Mouse (Mus musculus) kidney, postnatal 0 days (tissue): ENCODE measurements at regions not wholly inside any gene's neighbourhood (a gene's known extent, or its start where the extent isn't known, plus 50 kb on each side); places are given as distances from the start of the nearest gene placed in this dataset.
"Not testable (repeated sequence)": the region's sequence is repeated elsewhere in the genome, so short reads cannot be mapped to it uniquely, and the experiment has no call there.

Experiments used
- ATAC-seq: fragments of 200-750 bp; cut with Nextera tagmentation; replicated peaks from 2 replicates; pipeline ENCODE4 v1.8.0; 2017; ENCODE audit warnings: low read depth, moderate number of reproducible peaks, moderate TSS enrichment, moderate library complexity; ENCODE audit not compliant: low FRiP score
- DNase-seq: peaks from one replicate; pipeline ENCODE4 v3.0.0-alpha.2; 2016; ENCODE audit warnings: low spot score
- H3K27ac ChIP-seq: fragments of 300-500 bp; sonication (generic); 2 replicates; pipeline ENCODE4 v1.5.1; 2014; ENCODE audit warnings: mild to moderate bottlenecking
- H3K27me3 ChIP-seq: fragments of 300-500 bp; sonication (generic); 2 replicates; pipeline ENCODE4 v1.6.1; 2014; ENCODE audit warnings: low read length, mixed read lengths; ENCODE audit not compliant: insufficient read depth
- H3K36me3 ChIP-seq: fragments of 300-500 bp; sonication (generic); 2 replicates; pipeline ENCODE4 v1.6.1; 2014; ENCODE audit warnings: low read length, mixed read lengths; ENCODE audit not compliant: insufficient read depth
- H3K4me1 ChIP-seq: fragments of 300-500 bp; sonication (generic); replicated peaks from 2 replicates; pipeline ENCODE4 v1.6.1; 2014; ENCODE audit warnings: antibody characterized with exemption, low read length, mixed read lengths; ENCODE audit not compliant: insufficient read depth
- H3K4me2 ChIP-seq: fragments of 300-500 bp; sonication (generic); 2 replicates; pipeline ENCODE4 v1.6.1; 2014; ENCODE audit warnings: mild to moderate bottlenecking, low read length, moderate library complexity, mixed read lengths
- H3K4me3 ChIP-seq: fragments of 300-500 bp; sonication (generic); replicated peaks from 2 replicates; pipeline ENCODE4 v1.5.1; 2014; ENCODE audit warnings: low read depth, low read length
- H3K9ac ChIP-seq: fragments of 300-500 bp; sonication (generic); 2 replicates; pipeline ENCODE4 v1.6.1; 2014; ENCODE audit warnings: low read depth, low read length
- H3K9me3 ChIP-seq: fragments of 300-500 bp; sonication (generic); replicated peaks from 2 replicates; pipeline ENCODE4 v1.6.1; 2016; ENCODE audit warnings: low read length, inconsistent platforms, mixed read lengths
- CTCF ChIP-seq: IDR thresholded peaks from 2 replicates; pipeline ENCODE4 v1.5.1; 2016; ENCODE audit warnings: antibody characterized with exemption, low read depth, mild to moderate bottlenecking, moderate library complexity
- WGBS: fragments of 180-500 bp; shearing (Covaris S2); extraction: QIAGEN DNeasy Blood & Tissue Kit; methylation state at CpG from one replicate; pipeline ENCODE4 v1.1.7; 2014; 5-methylcytosine and 5-hydroxymethylcytosine counted together

GRCm38 (mm10) chr10:111598650-111599049 is 92.6 kb downstream of the Phlda1 start:
- 82% methylated on average over 5 of the region's 5 CpGs for WGBS
- peaks cover 16% of the 10 kb centered on the region for H3K4me1 ChIP-seq
- DNase-seq (no peak), ATAC-seq (no peak)
- H3K4me2 ChIP-seq, result no peak overlapping the region
- H3K9ac ChIP-seq, result no peak overlapping the region
- no peak overlapping the region for H3K27ac ChIP-seq
- H3K36me3 ChIP-seq, result no peaks in the 10 kb centered on the region
- H3K27me3 ChIP-seq, result no peaks in the 10 kb centered on the region
- H3K9me3 ChIP-seq, result no peaks in the 10 kb centered on the region
- no peak for TF ChIP-seq CTCF
- no peak overlapping the region for H3K4me3 ChIP-seq

GRCm38 (mm10) chr10:111599297-111600250 is 93.5 kb downstream of the Phlda1 start:
- H3K27me3 ChIP-seq, result no peaks in the 10 kb centered on the region
- H3K36me3 ChIP-seq, result no peaks in the 10 kb centered on the region
- no peak for TF ChIP-seq CTCF
- peaks cover 16% of the 10 kb centered on the region for H3K4me1 ChIP-seq
- H3K27ac ChIP-seq, result no peak overlapping the region
- H3K4me2 ChIP-seq, result no peak overlapping the region
- no peak overlapping the region for H3K4me3 ChIP-seq
- ATAC-seq, result no peak
- 57% methylated on average over 10 of the region's 10 CpGs for WGBS
- DNase-seq, result no peak
- no peaks in the 10 kb centered on the region for H3K9me3 ChIP-seq
- no peak overlapping the region for H3K9ac ChIP-seq

GRCm38 (mm10) chr10:111600251-111600620 is 94.2 kb downstream of the Phlda1 start:
- Histone ChIP-seq H3K9ac (no peak overlapping the region), H3K9me3 (no peaks in the 10 kb centered on the region), H3K36me3 (no peaks in the 10 kb centered on the region), H3K4me3 (no peak overlapping the region), H3K27me3 (no peaks in the 10 kb centered on the region), H3K4me1 (peaks cover 16% of the 10 kb centered on the region), H3K27ac (peak overlapping the region; percentile 40; the same call in 1 of the 2 replicates), H3K4me2 (no peak overlapping the region)
- 26% methylated on average over 2 of the region's 2 CpGs for WGBS
- DNase-seq (no peak), ATAC-seq (no peak)
- no peak for TF ChIP-seq CTCF

- Histone ChIP-seq H3K27ac (peak overlapping the region; percentile 40; the same call in 1 of the 2 replicates), H3K27me3 (no peaks in the 10 kb centered on the region), H3K9ac (no peak overlapping the region), H3K36me3 (no peaks in the 10 kb centered on the region), H3K9me3 (no peaks in the 10 kb centered on the region), H3K4me3 (no peak overlapping the region), H3K4me1 (peaks cover 15% of the 10 kb centered on the region), H3K4me2 (no peak overlapping the region)
- 0 out of 2 replicates have a peak, but pooled peaks have one; percentile 5 for TF ChIP-seq CTCF
- WGBS, result 8% methylated on average over 2 of the region's 2 CpGs
- DNase-seq, result peak; percentile 89
- ATAC-seq, result peak; percentile 78; the same call in 1 of the 2 replicates
Observed at GRCm38 (mm10) chr10:111600677-111601099, 94.6 kb downstream of the Phlda1 start.

GRCm38 (mm10) chr10:111603166-111603565 is 97.1 kb downstream of the Phlda1 start:
- no peak overlapping the region for H3K4me2 ChIP-seq
- H3K9ac ChIP-seq, result no peak overlapping the region
- H3K27ac ChIP-seq, result no peak overlapping the region
- no peak for TF ChIP-seq CTCF
- H3K27me3 ChIP-seq, result no peaks in the 10 kb centered on the region
- H3K36me3 ChIP-seq, result no peaks in the 10 kb centered on the region
- no peak overlapping the region for H3K4me3 ChIP-seq
- WGBS, result 88% methylated on average over 1 of the region's 1 CpGs
- ATAC-seq, result no peak
- no peak for DNase-seq
- H3K4me1 ChIP-seq, result peaks cover 8% of the 10 kb centered on the region
- H3K9me3 ChIP-seq, result no peaks in the 10 kb centered on the region

DNA sequence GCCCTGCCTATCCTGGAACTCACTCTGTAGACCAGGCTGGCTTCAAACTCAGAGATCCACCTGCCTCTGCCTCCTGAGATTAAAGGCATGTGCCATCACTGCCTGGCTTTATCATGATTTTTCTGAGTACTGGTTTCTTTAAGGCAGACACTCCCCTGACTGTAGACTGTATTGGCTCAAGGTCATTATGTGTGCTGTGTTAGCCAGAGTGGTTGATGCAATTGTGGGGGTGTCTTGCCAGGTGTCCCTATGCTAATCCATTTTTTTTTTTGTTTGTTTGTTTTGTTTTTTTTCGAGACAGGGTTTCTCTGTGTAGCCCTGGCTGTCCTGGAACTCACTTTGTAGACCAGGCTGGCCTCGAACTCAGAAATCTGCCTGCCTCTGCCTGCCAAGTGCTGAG is 101.3 kb downstream of the Phlda1 start:
- H3K27ac ChIP-seq, H3K4me2 ChIP-seq, H3K4me3 ChIP-seq, DNase-seq, H3K27me3 ChIP-seq, H3K4me1 ChIP-seq, ATAC-seq, H3K9ac ChIP-seq, H3K36me3 ChIP-seq, H3K9me3 ChIP-seq: not testable (repeated sequence)
- 83% methylated on average over 2 of the region's 2 CpGs for WGBS
